Mouse (Mus musculus) adrenal gland, adult (tissue): Measurements from ENCODE around the gene Ddah1.

Experiments used
- DNase-seq, 2 experiments: peaks; one replicate each; pipeline ENCODE4 v3.0.0; 2022 to 2023; ENCODE audit warnings: low spot score in 1 of 2; ENCODE audit not compliant: inconsistent age in 2 of 2

Ddah1 gene

GRCm38 (mm10) chr3:145758561-145759378, at the start of gene Ddah1:
Ddah1 (plus strand) TSS chr3:145758675.
- DNase-seq = peak; percentile 72 to 89

GRCm38 (mm10) chr3:145715923-145716322, 42.6 kb upstream of the Ddah1 start:
- no peak for DNase-seq

DNA sequence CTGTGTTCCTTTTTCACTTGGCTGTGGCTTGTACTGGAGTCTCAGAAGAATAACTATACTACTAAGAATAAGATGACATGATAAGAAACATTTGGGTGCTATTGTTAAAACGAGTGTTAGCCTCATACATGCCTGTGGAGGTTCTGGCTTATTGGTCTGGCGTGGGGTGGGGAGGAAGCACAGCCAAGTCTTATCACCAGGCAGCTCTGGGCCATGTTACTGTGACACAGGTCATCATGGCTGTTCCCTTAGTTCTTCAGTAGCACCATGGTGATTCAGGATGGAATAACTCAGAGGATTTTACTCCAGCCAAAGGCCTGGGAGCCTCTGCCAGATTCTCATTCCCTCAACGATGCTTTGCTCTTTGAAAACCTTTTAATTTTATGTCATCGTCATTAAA, 38.8 kb upstream of the Ddah1 start:
- DNase-seq = no peak

- no peak for DNase-seq
Measured at GRCm38 (mm10) chr3:145725078-145725477, 33.4 kb upstream of the Ddah1 start.

DNA sequence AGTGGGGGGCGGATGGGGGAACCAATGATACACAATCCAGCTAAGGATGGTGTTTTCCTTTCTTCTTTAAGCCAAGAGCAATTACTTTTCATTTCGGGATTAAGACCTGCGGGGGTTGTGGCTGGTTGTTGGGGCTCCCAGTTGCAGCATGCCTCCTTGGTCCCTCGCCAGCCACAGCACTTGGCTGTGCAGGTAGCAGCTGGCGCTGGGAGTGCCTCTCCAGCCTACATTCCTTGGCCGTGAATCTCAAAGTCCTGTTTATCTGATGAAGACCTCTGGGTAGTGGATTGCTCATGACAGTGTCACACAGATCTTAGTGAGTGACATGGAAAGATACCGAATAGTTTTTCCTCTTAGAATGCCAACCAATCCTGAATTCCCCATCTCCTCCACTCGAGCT, 30.1 kb upstream of the Ddah1 start:
- peak in 1 of 2 experiments; percentile 6 for DNase-seq

GRCm38 (mm10) chr3:145729531-145729930, 28.9 kb upstream of the Ddah1 start:
- peak in 1 of 2 experiments; percentile 27 for DNase-seq

DNA sequence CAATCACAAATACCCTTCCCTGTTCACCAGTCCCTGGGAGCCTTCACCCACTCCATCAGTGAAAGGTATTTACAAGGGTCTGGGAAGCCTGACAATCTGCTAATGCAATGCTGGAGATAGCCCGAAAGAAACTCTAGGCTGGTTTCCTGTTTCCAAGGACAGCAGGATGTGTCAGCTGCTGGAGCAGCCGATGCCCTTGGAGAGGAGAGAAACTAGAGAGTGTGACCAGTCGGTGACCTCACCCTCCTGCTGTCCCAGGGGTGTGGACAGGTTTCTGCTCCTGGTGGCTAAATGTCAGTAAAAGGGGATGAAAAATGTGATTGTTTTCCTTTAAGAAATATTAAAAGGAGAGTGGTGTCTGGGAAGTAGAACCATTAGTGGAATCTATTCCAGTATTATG, 28.4 kb upstream of the Ddah1 start:
- peak; percentile 71 to 81 for DNase-seq

- no peak for DNase-seq
Measured at GRCm38 (mm10) chr3:145734857-145735256, 23.6 kb upstream of the Ddah1 start.

- DNase-seq = no peak
Measured at GRCm38 (mm10) chr3:145736562-145736961, 21.9 kb upstream of the Ddah1 start.

DNA sequence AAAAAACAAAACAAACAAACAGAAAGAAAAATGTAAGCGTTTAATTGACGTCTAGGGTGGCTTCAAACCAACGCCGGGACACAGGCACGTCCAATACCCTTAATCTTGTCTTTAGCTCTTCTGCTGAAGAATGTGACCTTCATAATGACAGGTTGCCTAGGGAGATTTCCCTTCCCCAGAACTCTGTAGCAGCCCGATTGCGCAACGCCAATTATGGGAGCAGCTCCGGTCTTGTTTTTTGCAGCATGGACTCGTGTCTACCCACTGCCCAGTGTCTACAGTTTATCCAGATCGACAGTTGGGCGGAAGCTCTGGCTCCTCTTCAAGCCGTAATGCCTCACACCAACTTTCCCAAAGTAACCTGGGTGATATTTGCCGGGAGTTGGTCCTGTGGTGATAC, 19.8 kb upstream of the Ddah1 start:
- peak; percentile 18 to 57 for DNase-seq

DNA sequence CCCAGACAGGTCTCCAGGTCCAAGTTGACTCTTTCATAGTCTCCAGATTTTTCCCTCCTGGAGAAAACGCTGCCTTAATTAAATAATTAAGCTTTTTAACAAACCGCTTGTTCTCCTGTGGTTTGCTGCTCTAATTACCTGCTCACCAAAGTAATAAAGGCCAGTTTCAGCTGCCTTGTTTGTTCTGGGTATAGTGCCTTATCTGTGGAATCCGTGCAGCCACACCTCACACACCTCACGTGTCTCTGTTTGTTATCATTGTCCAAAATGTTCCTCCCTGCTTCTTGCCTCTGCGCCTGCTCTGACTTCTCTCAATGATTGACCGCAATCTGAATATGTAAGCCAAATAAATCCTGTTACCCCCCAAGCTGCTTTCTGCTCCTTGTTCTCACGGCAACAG, 18.6 kb upstream of the Ddah1 start:
- no peak for DNase-seq

GRCm38 (mm10) chr3:145743050-145743449, 15.4 kb upstream of the Ddah1 start:
- DNase-seq = no peak

DNA sequence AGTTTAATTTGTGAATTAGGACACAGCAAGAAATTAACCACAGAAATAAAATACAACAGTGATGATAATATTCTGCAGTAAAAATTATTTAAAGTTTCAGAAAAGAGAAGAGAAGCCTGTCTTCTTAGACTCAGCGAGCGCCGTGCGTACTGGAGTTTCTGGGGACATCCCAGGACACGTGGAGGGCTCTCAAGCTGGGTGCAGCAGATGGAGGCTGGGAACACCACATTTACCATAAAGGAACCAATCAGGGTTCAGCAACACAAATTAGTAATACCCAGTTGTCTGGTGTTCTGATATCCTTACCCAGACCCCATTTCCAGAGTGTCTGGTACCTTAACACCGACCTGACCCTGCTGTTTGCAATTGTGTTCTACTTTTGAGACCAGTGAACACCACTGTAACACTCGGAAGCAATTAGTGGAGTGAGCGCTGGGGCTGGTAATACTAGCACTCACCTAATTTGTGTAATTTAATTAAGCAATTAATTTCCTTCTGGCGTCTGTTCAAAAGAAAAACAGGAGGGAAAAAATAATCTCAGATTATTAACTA, 14.9 kb upstream of the Ddah1 start:
- no peak for DNase-seq

- no peak for DNase-seq
Measured at GRCm38 (mm10) chr3:145748626-145749025, 9.8 kb upstream of the Ddah1 start.

GRCm38 (mm10) chr3:145756457-145756856, 2.0 kb upstream of the Ddah1 start:
- DNase-seq = no peak

DNA sequence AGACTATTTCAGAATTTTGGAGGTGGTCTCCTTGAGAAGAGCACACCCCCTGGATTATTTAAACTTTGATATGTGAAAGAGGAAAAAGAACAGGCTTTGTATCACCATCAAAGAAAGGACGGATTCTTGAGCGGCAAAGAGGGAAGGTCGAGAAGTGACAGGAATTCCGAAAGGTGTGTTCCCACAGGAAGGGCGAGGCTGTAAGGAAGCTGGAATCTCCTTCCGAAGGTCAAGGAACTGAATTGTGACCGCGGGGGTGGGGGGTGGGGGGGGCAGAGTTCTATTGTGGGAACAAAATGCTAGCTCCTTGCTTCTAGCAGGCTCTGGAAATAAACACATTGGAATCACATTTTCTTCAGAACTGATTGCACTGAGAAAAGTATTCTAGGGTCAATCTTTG, 1.3 kb upstream of the Ddah1 start:
- DNase-seq = no peak

DNA sequence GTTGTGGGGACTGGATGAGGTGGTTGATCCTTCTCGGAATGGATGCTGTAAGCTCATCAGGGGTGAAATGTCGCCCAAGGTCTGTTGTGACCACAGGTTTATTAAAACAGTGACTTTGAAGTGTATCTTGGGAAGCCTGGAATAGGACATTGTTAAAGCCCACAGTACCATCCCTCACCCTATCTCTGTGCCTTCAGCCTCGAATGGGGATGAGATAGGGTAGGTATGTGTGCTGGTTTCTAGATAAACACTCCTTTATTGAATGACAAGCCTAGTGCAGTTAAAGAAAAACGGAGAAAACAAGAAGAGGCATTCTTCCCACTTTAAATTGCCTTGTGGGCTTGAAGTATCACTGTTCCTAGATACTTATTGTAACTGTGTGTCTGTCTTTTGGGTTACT, 631 bp upstream of the Ddah1 start:
- DNase-seq = no peak

DNA sequence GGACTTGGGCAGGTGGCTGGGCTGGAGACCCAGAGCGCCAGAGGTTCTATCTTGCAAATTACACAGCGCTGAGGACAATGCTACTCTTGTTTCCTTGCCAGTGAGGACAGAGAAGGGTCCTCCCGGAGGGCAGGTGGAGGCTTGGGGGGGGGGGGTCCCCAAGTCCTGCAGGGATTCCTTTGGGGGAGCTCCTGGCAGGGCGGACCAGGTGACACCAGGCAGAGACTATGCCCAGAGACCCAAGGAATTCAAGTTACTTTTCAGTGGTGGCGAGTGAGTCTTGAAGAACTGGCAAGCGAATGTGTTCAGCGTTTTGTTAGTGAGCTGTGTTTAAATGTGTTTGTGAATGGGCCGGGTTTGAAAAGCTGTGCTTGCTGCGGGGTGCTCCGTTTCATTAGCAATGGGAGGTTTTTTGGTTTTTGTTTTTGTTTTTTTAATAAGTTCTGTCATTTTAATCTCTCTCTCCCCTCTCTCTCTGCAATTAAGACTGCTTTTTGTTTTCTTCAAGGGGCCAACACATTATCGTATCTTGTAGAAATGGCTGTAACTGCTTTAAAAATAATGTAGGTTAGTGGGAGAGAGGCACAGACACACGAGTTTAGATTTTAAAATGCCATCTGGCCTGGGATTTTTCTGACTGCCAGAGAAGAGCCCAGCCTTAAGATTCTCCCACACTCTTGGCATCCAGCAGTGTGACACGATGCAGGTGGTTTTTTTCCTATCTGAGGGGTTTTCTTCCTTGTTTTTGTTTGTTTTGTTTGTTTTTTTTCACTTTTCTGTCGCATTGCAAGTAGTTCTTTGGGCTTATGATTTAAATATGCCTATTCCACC, 1.1 kb downstream of the Ddah1 start:
- DNase-seq = no peak

DNA sequence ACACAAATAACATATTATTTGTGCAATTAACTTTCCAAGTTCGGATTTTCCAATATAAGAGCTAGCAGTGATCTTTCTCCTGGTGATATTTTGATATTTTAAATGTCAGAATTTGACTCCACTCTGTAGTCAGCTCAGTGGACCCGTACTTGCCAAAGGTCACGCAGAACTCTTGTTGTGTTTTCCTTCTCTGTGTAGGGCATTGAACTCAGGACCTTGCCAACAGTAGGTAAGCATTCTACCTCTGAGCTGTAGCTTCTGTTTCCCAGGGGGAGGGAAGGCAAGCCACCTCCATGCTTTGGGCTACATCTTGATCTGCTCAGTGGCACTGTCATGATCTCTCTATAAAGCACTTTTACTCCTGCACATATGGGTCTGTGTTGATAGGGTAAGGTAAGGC, 2.1 kb downstream of the Ddah1 start:
- no peak for DNase-seq

GRCm38 (mm10) chr3:145761501-145762170, 3.2 kb downstream of the Ddah1 start:
- peak in 1 of 2 experiments; percentile 50 for DNase-seq

DNA sequence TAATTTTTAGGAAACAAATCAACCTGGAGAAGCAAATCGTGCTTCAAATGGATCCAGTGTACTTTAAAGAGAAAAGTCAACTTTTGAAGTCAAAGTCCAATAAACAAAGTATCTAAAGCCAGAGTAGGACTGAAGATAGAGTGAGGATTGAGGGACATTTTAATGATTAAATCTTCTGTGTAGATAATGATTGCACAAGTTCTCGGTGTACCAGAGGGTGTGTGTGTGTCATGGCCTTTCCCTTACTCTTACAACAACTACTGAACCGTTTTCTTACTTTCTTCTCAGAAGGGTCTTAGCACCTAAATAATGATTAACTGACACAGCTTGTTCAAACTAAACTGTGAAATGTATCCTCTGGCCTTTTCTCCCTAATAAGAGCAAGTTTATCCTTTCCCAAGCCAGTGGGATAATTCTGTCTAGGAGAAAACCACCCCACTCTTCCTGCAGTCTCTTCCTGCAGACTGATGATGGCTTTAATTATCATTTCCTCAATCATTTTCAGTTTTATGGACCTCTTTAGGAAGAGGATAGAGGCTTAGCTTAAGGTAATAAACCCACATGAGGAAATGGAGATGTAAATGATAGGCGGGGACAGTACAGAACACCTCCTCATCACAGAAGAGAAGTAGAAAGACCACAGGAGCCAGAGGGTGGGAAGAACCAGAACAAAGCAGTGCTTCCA, 4.6 kb downstream of the Ddah1 start:
- DNase-seq = no peak
